Mouse (Mus musculus): ENCODE results near the gene Hmgcs2. TPM values are rescaled to one million over a fixed set of nuclear protein-coding genes. Genes with fewer than 3 reads are reported as not detected.

The Hmgcs2 gene
- polyA plus RNA-seq, 1 experiment: 4.4 TPM

GRCm38 (mm10) chr3:98348106-98348505, 67.9 kb downstream of the Hmgcs2 start:
- Histone ChIP-seq H3K27ac (ENCODE audit: control insufficient read depth, insufficient read depth, low read depth, low read length, poor library complexity) (no peak overlapping the region), H3K4me1 (ENCODE audit: control insufficient read depth, insufficient read depth, low read length) (no peaks in the 10 kb centered on the region; the same call in 1 of the 2 replicates), H3K4me3 (replicated peaks; ENCODE audit: control insufficient read depth, low read depth, low read length) (no peak overlapping the region)
- no peak for TF ChIP-seq CTCF (IDR thresholded peaks at IDR 0.05; ENCODE audit: control insufficient read depth, insufficient read depth, low read length)
- no peak for TF ChIP-seq POLR2A (IDR thresholded peaks at IDR 0.05; ENCODE audit: borderline replicate concordance, control insufficient read depth, low read depth, low read length)
- 4% methylated on average over 6 of the region's 6 CpGs for WGBS

- H3K4me3 ChIP-seq (replicated peaks; ENCODE audit: control insufficient read depth, low read depth, low read length): no peak overlapping the region
- no peak for TF ChIP-seq CTCF (IDR thresholded peaks at IDR 0.05; ENCODE audit: control insufficient read depth, insufficient read depth, low read length)
- no peak for TF ChIP-seq POLR2A (IDR thresholded peaks at IDR 0.05; ENCODE audit: borderline replicate concordance, control insufficient read depth, low read depth, low read length)
- 9% methylated on average over 8 of the region's 8 CpGs for WGBS
- H3K4me1 ChIP-seq (ENCODE audit: control insufficient read depth, insufficient read depth, low read length): no peaks in the 10 kb centered on the region; the same call in 1 of the 2 replicates
- H3K27ac ChIP-seq (ENCODE audit: control insufficient read depth, insufficient read depth, low read depth, low read length, poor library complexity): no peak overlapping the region
Measured at GRCm38 (mm10) chr3:98348705-98349104, 68.5 kb downstream of the Hmgcs2 start.

- TF ChIP-seq CTCF (IDR thresholded peaks at IDR 0.05; ENCODE audit: control insufficient read depth, insufficient read depth, low read length) (no peak), POLR2A (IDR thresholded peaks at IDR 0.05; ENCODE audit: borderline replicate concordance, control insufficient read depth, low read depth, low read length) (no peak)
- Histone ChIP-seq H3K4me3 (replicated peaks; ENCODE audit: control insufficient read depth, low read depth, low read length) (no peak overlapping the region), H3K4me1 (ENCODE audit: control insufficient read depth, insufficient read depth, low read length) (no peaks in the 10 kb centered on the region; the same call in 1 of the 2 replicates), H3K27ac (ENCODE audit: control insufficient read depth, insufficient read depth, low read depth, low read length, poor library complexity) (no peak overlapping the region)
- 24% methylated on average over 7 of the region's 7 CpGs for WGBS
Measured at GRCm38 (mm10) chr3:98353892-98354291, 73.7 kb downstream of the Hmgcs2 start.

- no peak overlapping the region for H3K4me3 ChIP-seq (replicated peaks; ENCODE audit: control insufficient read depth, low read depth, low read length)
- no peak for TF ChIP-seq POLR2A (IDR thresholded peaks at IDR 0.05; ENCODE audit: borderline replicate concordance, control insufficient read depth, low read depth, low read length)
- WGBS: 81% methylated on average over 10 of the region's 10 CpGs
Measured at GRCm38 (mm10) chr3:98355344-98356025, 75.2 kb downstream of the Hmgcs2 start.

GRCm38 (mm10) chr3:98356026-98356365, 75.8 kb downstream of the Hmgcs2 start:
- Histone ChIP-seq H3K4me1 (ENCODE audit: control insufficient read depth, insufficient read depth, low read length) (no peaks in the 10 kb centered on the region; the same call in 1 of the 2 replicates), H3K4me3 (replicated peaks; ENCODE audit: control insufficient read depth, low read depth, low read length) (no peak overlapping the region), H3K27ac (ENCODE audit: control insufficient read depth, insufficient read depth, low read depth, low read length, poor library complexity) (no peak overlapping the region)
- WGBS: 85% methylated on average over 6 of the region's 6 CpGs
- TF ChIP-seq POLR2A (IDR thresholded peaks at IDR 0.05; ENCODE audit: borderline replicate concordance, control insufficient read depth, low read depth, low read length): no peak
- TF ChIP-seq CTCF (IDR thresholded peaks at IDR 0.05; ENCODE audit: control insufficient read depth, insufficient read depth, low read length): no peak

More at GRCm38 (mm10) chr3:98355344-98356025, 75.2 kb downstream of the Hmgcs2 start:
- no peak overlapping the region for H3K27ac ChIP-seq (ENCODE audit: control insufficient read depth, insufficient read depth, low read depth, low read length, poor library complexity)
- H3K4me1 ChIP-seq (ENCODE audit: control insufficient read depth, insufficient read depth, low read length): no peaks in the 10 kb centered on the region; the same call in 1 of the 2 replicates

GRCm38 (mm10) chr3:98356632-98357370, 76.6 kb downstream of the Hmgcs2 start:
- 24% methylated on average over 3 of the region's 3 CpGs for whole genome bisulfite sequencing
- H3K4me1 ChIP-seq (ENCODE audit: control insufficient read depth, insufficient read depth, low read length): no peaks in the 10 kb centered on the region; the same call in 1 of the 2 replicates
- H3K27ac ChIP-seq (ENCODE audit: control insufficient read depth, insufficient read depth, low read depth, low read length, poor library complexity): no peak overlapping the region
- TF ChIP-seq CTCF (IDR thresholded peaks at IDR 0.05; ENCODE audit: control insufficient read depth, insufficient read depth, low read length) (no peak), POLR2A (IDR thresholded peaks at IDR 0.05; ENCODE audit: borderline replicate concordance, control insufficient read depth, low read depth, low read length) (no peak)
- no peak overlapping the region for H3K4me3 ChIP-seq (replicated peaks; ENCODE audit: control insufficient read depth, low read depth, low read length)

Other genes starting within 250 kb of the Hmgcs2 start
- not detected in 2 replicates for gene Adam30, start 119.8 kb upstream of the Hmgcs2 start, polyA plus RNA-seq (2011; ENCODE audit: insufficient read depth, insufficient read length, low replicate concordance, missing spikeins)
- gene Reg4, start 58.3 kb upstream of the Hmgcs2 start, polyA plus RNA-seq (2011; ENCODE audit: insufficient read depth, insufficient read length, low replicate concordance, missing spikeins): not detected in 2 replicates
- 15.6 and 30.7 TPM in 2 replicates for gene Phgdh, start 59.6 kb downstream of the Hmgcs2 start, polyA plus RNA-seq (2011; ENCODE audit: insufficient read depth, insufficient read length, low replicate concordance, missing spikeins)
- gene Zfp697, start 102.0 kb downstream of the Hmgcs2 start, polyA plus RNA-seq (2011; ENCODE audit: insufficient read depth, insufficient read length, low replicate concordance, missing spikeins): not detected in 2 replicates
- gene Gm4450, start 176.7 kb downstream of the Hmgcs2 start, polyA plus RNA-seq (2011; ENCODE audit: insufficient read depth, insufficient read length, low replicate concordance, missing spikeins): 0.97 TPM in 1 of 2 replicates, not detected in the other
- 1.2 TPM in 1 of 2 replicates, not detected in the other for gene Hsd3b4, start 230.1 kb downstream of the Hmgcs2 start, polyA plus RNA-seq (2011; ENCODE audit: insufficient read depth, insufficient read length, low replicate concordance, missing spikeins)

Measured in bone marrow, adult 2 months (tissue).